Mouse (Mus musculus) CH12.LX (cell line): Measurements from ENCODE around the gene Krtap20-2. TPM values are rescaled to one million over a fixed set of nuclear protein-coding genes. Genes with fewer than 3 reads are reported as not detected.
"Not testable (repeated sequence)": the region's sequence is repeated elsewhere in the genome, so short reads cannot be mapped to it uniquely, and the experiment has no call there.

Experiments used
- DNase-seq: peaks from one replicate; pipeline ENCODE4 v3.0.0-alpha.2; 2013; ENCODE audit errors: extremely low read depth
- H3K27ac ChIP-seq: 2 replicates; pipeline ENCODE4 v1.5.1; 2012; ENCODE audit warnings: low read depth, mild to moderate bottlenecking, control low read depth, moderate library complexity; ENCODE audit not compliant: insufficient read depth
- H3K27me3 ChIP-seq: replicated peaks from 2 replicates; pipeline ENCODE3; 2012; ENCODE audit warnings: inconsistent platforms
- H3K36me3 ChIP-seq, 2 experiments: replicated peaks in 1 of 2; 2 replicates each; pipeline versions ENCODE3 to v1.6.1; 2012; ENCODE audit warnings: inconsistent platforms in 1 of 2, low read length in 1 of 2, mild to moderate bottlenecking in 1 of 2, mixed read lengths in 1 of 2, moderate library complexity in 1 of 2; ENCODE audit not compliant: control insufficient read depth in 1 of 2, insufficient read depth in 1 of 2
- H3K4me1 ChIP-seq, 2 experiments: 2 replicates each; pipeline ENCODE4 v1.6.1; 2012; ENCODE audit warnings: inconsistent platforms in 1 of 2, moderate library complexity in 1 of 2; ENCODE audit not compliant: insufficient read depth in 2 of 2, control insufficient read depth in 1 of 2
- H3K4me2 ChIP-seq: 2 replicates; pipeline ENCODE4 v1.6.1; 2012; ENCODE audit warnings: low read depth, mild to moderate bottlenecking, control low read depth; ENCODE audit not compliant: poor library complexity, insufficient read depth, severe bottlenecking
- H3K4me3 ChIP-seq, 3 experiments: fragments of 150-350 bp in 1 of 3; sonication (generic) in 1 of 3; replicated peaks in 1 of 3; 2 replicates each; pipeline versions ENCODE3 to v1.5.1; 2011 to 2012; ENCODE audit warnings: low read depth in 2 of 3, low read length in 2 of 3, mild to moderate bottlenecking in 2 of 3, moderate library complexity in 2 of 3, control low read depth in 1 of 3, improper control_type of control experiment in 1 of 3, inconsistent platforms in 1 of 3, mixed read lengths in 1 of 3; ENCODE audit not compliant: poor library complexity in 1 of 3
- H3K79me2 ChIP-seq: replicated peaks from 2 replicates; pipeline ENCODE4 v1.6.1; 2012; ENCODE audit warnings: mild to moderate bottlenecking, moderate library complexity; ENCODE audit not compliant: control insufficient read depth, poor library complexity, insufficient read depth, severe bottlenecking; ENCODE audit errors: extremely low read depth
- H3K9ac ChIP-seq: 2 replicates; pipeline ENCODE4 v1.6.1; 2012; ENCODE audit warnings: low read depth, mild to moderate bottlenecking, control low read depth, moderate library complexity; ENCODE audit not compliant: insufficient read depth
- H3K9me3 ChIP-seq: replicated peaks from 2 replicates; pipeline ENCODE3; 2012; ENCODE audit warnings: low read length, inconsistent platforms, mixed read lengths
- CTCF ChIP-seq, 2 experiments: IDR thresholded peaks in 1 of 2; conservative IDR thresholded peaks in 1 of 2; 2 replicates each; pipeline ENCODE4 v1.5.1; 2011 to 2012; ENCODE audit warnings: low read depth in 2 of 2, low read length in 2 of 2, improper control_type of control experiment in 1 of 2, inconsistent platforms in 1 of 2, mild to moderate bottlenecking in 1 of 2, moderate library complexity in 1 of 2
- ELF1 ChIP-seq: IDR thresholded peaks from 2 replicates; pipeline ENCODE4 v1.6.1; 2014; ENCODE audit warnings: low read depth, mild to moderate bottlenecking, inconsistent platforms, low read length, improper control_type of control experiment
- IRF4 ChIP-seq: IDR thresholded peaks from 2 replicates; pipeline ENCODE4 v1.6.1; 2014; ENCODE audit warnings: low read depth, mild to moderate bottlenecking, inconsistent platforms, low read length, improper control_type of control experiment
- JUN ChIP-seq: IDR thresholded peaks from 2 replicates; pipeline ENCODE4 v1.6.1; 2011; ENCODE audit warnings: low read depth, mild to moderate bottlenecking, low read length, improper control_type of control experiment, moderate library complexity; ENCODE audit not compliant: insufficient read depth
- MAFK ChIP-seq: IDR thresholded peaks from 2 replicates; pipeline ENCODE4 v1.6.1; 2011; ENCODE audit warnings: low read length, improper control_type of control experiment; ENCODE audit not compliant: insufficient replicate concordance
- MAZ ChIP-seq: IDR thresholded peaks from 2 replicates; pipeline ENCODE4 v1.6.1; 2012; ENCODE audit warnings: low read depth, mild to moderate bottlenecking, inconsistent platforms, low read length, improper control_type of control experiment, moderate library complexity
- MEF2A ChIP-seq: IDR thresholded peaks from 2 replicates; pipeline ENCODE4 v1.6.1; 2014; ENCODE audit warnings: low read depth, mild to moderate bottlenecking, inconsistent platforms, low read length, improper control_type of control experiment, borderline replicate concordance
- MXI1 ChIP-seq: IDR thresholded peaks from 2 replicates; pipeline ENCODE4 v1.6.1; 2011; ENCODE audit warnings: mild to moderate bottlenecking, low read depth, low read length, improper control_type of control experiment
- MYC ChIP-seq: IDR thresholded peaks from 2 replicates; pipeline ENCODE4 v1.6.1; 2011; ENCODE audit warnings: low read depth, mild to moderate bottlenecking, improper control_type of control experiment, low read length
- NELFE ChIP-seq: IDR thresholded peaks from 2 replicates; pipeline ENCODE4 v1.6.1; 2011; ENCODE audit warnings: low read depth, low read length, improper control_type of control experiment
- NRF1 ChIP-seq: IDR thresholded peaks from 2 replicates; pipeline ENCODE4 v1.6.1; 2014; ENCODE audit warnings: low read depth, mild to moderate bottlenecking, inconsistent platforms, low read length, improper control_type of control experiment, moderate library complexity
- PAX5 ChIP-seq: IDR thresholded peaks from 2 replicates; pipeline ENCODE4 v1.6.1; 2012; ENCODE audit warnings: low read length, inconsistent platforms, mixed read lengths
- POLR2A ChIP-seq: IDR thresholded peaks from 2 replicates; pipeline ENCODE4 v1.6.1; 2011; ENCODE audit warnings: low read depth, mild to moderate bottlenecking, improper control_type of control experiment, low read length
- POLR2AphosphoS2 ChIP-seq: IDR thresholded peaks from 2 replicates; pipeline ENCODE4 v1.6.1; 2011; ENCODE audit warnings: low read depth, low read length, improper control_type of control experiment
- SMC3 ChIP-seq: IDR thresholded peaks from 2 replicates; pipeline ENCODE4 v1.6.1; 2011; ENCODE audit warnings: low read depth, low read length, improper control_type of control experiment
- TBP ChIP-seq: conservative IDR thresholded peaks from 2 replicates; pipeline ENCODE4 v1.6.1; 2011; ENCODE audit warnings: low read depth, low read length, improper control_type of control experiment
- TCF12 ChIP-seq: IDR thresholded peaks from 2 replicates; pipeline ENCODE4 v1.6.1; 2014; ENCODE audit warnings: low read depth, mild to moderate bottlenecking, inconsistent platforms, low read length, improper control_type of control experiment
- USF1 ChIP-seq: IDR thresholded peaks from 2 replicates; pipeline ENCODE4 v1.6.1; 2014; ENCODE audit warnings: low read depth, mild to moderate bottlenecking, inconsistent platforms, low read length, improper control_type of control experiment
- USF2 ChIP-seq: conservative IDR thresholded peaks from 2 replicates; pipeline ENCODE4 v1.6.1; 2011; ENCODE audit warnings: low read depth, low read length, improper control_type of control experiment
- ZKSCAN1 ChIP-seq: IDR thresholded peaks from 2 replicates; pipeline ENCODE4 v1.6.1; 2012; ENCODE audit warnings: low read depth, inconsistent platforms, low read length, improper control_type of control experiment, borderline replicate concordance
- ZNF384 ChIP-seq: IDR thresholded peaks from 2 replicates; pipeline ENCODE4 v1.6.1; 2012; ENCODE audit warnings: low read depth, low read length, improper control_type of control experiment, inconsistent platforms
- dilution Hi-C: fragments of 300-500 bp; cut with MboI; formaldehyde crosslinking; loops from 2 replicates; pipeline ENCODE4 v1.14.3; 2020; ENCODE audit warnings: low sequenced_read_pairs; ENCODE audit not compliant: extremely low pct_unique_long_range_greater_than_20kb, extremely low pct_ligation_motif_present
- in situ Hi-C: fragments of 300-500 bp; cut with MboI; formaldehyde crosslinking; loops from 3 replicates; pipeline ENCODE4 v1.14.3; 2019; ENCODE audit warnings: low sequenced_read_pairs, low pct_ligation_motif_present, low pct_unique_long_range_greater_than_20kb, mixed read lengths
- polyA plus RNA-seq: library from polyadenylated mRNA; unstranded; fragments of >175 nt; gene quantifications from 2 replicates; pipeline ENCODE4 v1.2.1, GENCODE M21; 2012; ENCODE audit warnings: low read depth; ENCODE audit not compliant: insufficient read length
- total RNA-seq, 2 experiments: library from RNA; depleted of rRNA; stranded (reverse); fragments of 300-350 nt in 1 of 2; fragments of >200 nt in 1 of 2; gene quantifications; 2 replicates each; pipeline ENCODE4 v1.2.3; 2012 to 2014

Krtap20-2 gene
- total RNA-seq (2012; rRNA removed): not detected in 2 replicates
- not detected in 2 replicates for total RNA-seq (2014; rRNA removed)
- polyA plus RNA-seq: not detected in 2 replicates

DNA sequence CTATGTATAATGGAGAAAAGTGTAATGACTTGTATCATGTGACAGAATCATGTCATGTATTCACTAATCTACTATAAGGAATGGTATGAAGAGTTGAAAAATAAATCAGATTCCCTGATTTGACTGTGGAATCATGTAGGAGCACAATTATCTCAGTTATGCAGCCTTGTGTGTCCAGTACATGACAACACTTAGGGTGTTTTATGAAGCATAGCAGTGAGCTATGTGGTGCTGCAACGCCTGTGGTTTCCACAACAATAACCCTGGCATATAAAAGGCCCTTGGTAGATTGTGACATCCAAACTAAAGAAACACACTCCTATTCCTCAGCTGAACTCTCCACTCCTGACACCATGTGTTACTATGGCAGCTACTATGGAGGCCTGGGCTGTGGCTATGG lies at the start of gene Krtap20-2:
Gene Krtap20-2, plus strand, starts transcription at position 301 of the 400 bp plus-strand sequence.
- H3K4me3 ChIP-seq: no peak within 1 kb of the TSS
- peaks cover 25% of the 10 kb centered on the region for H3K9me3 ChIP-seq
- no peaks in the 10 kb centered on the region for H3K36me3 ChIP-seq
- no peak for DNase-seq
- no peak within 1 kb of the TSS for H3K4me2 ChIP-seq
- H3K27me3 ChIP-seq: no peaks in the 10 kb centered on the region
- no peak for TF ChIP-seq TBP
- TF ChIP-seq PAX5: no peak
- no peak for TF ChIP-seq USF1
- TF ChIP-seq MEF2A: no peak
- no peak for TF ChIP-seq POLR2A
- in situ Hi-C loops: no loop called here
- no peaks in the 10 kb centered on the region for H3K4me1 ChIP-seq
- H3K79me2 ChIP-seq: no peaks in the 10 kb centered on the region
- no peak within 1 kb of the TSS for H3K9ac ChIP-seq
- no peak within 1 kb of the TSS for H3K27ac ChIP-seq
- dilution Hi-C loops: no loop called here

DNA sequence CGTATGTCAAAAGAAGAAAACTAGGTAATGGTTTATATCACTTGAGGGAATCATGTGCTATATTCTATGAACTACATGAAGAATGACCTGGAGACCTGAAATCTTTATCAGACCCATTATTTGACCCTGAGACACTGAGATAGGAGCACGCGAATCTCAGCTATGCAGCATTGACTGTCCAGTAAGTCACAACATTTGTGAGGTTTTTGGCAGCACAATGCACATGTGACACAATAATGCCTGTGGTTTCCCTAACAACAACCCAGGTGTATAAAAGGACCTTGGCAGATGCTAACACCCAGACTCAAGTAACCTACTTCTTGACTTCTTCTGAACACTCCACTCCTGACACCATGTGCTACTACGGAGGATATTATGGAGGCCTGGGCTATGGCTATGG lies 48.0 kb upstream of the Krtap20-2 start, which contains the start of gene Gm9789:
Gene Gm9789, plus strand, starts transcription at position 301 of the 400 bp plus-strand sequence.
- Histone ChIP-seq H3K27ac (no peak within 1 kb of the TSS), H3K79me2 (no peaks in the 10 kb centered on the region), H3K9ac (no peak within 1 kb of the TSS), H3K9me3 (peaks cover 51% of the 10 kb centered on the region), H3K4me1 (no peaks in the 10 kb centered on the region), H3K27me3 (no peaks in the 10 kb centered on the region), H3K4me3 (no peak within 1 kb of the TSS), H3K36me3 (no peaks in the 10 kb centered on the region), H3K4me2 (no peak within 1 kb of the TSS)
- dilution Hi-C loops: no loop called here
- in situ Hi-C loops: no loop called here
- TF ChIP-seq ZKSCAN1 (no peak), CTCF (conservative IDR thresholded peaks at IDR 0.05 in 1 of 2, IDR thresholded peaks at IDR 0.05 in 1 of 2; ENCODE audit: low read depth in 2 of 2, low read length in 2 of 2) (no peak), ZNF384 (no peak), USF2 (no peak), MYC (no peak), NELFE (no peak), NRF1 (no peak), POLR2A (no peak), ELF1 (no peak), USF1 (no peak), MAFK (no peak), MAZ (no peak), PAX5 (no peak), SMC3 (no peak), MXI1 (no peak), JUN (no peak), IRF4 (no peak), POLR2AphosphoS2 (no peak), TCF12 (no peak)
- no peak for DNase-seq

DNA sequence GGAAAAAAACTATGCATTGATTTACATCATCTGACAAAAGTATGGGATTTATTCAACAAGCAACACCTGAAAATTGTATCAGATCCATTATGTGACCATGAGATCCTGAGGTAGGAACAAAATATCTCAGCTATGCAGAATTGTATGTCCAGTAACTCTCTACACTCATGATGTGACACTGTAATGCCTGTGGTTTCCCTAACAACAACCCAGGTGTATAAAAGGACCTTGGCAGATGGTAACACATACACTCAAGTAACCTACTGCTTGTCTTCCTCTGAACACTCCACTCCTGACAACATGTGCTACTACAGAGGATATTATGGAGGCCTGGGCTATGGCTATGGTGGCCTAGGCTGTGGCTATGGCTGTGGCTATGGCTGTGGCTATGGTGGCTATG lies 36.5 kb upstream of the Krtap20-2 start, which contains the start of gene Gm7735:
Gene Gm7735, plus strand, starts transcription at position 301 of the 400 bp plus-strand sequence.
- H3K36me3 ChIP-seq, H3K4me3 ChIP-seq, H3K27ac ChIP-seq, H3K79me2 ChIP-seq, H3K27me3 ChIP-seq, dilution Hi-C loops, in situ Hi-C loops, DNase-seq, H3K4me1 ChIP-seq, H3K9ac ChIP-seq, H3K4me2 ChIP-seq: not testable (repeated sequence)
- peaks cover 22% of the 10 kb centered on the region for H3K9me3 ChIP-seq
